Mouse (Mus musculus) lung, adult 18-20 months (tissue): Measurements from ENCODE around the gene Sergef.

Source experiments
- DNase-seq, 2 experiments: peaks; one replicate each; pipeline ENCODE4 v3.0.0; 2022; ENCODE audit warnings: mixed read lengths in 2 of 2

Sergef gene

GRCm38 (mm10) chr7:46443163-46443562, 196.4 kb downstream of the Sergef start:
- no peak for DNase-seq

GRCm38 (mm10) chr7:46438537-46439141, 201.0 kb downstream of the Sergef start:
- no peak for DNase-seq

GRCm38 (mm10) chr7:46435833-46436232, 203.8 kb downstream of the Sergef start:
- no peak for DNase-seq

- DNase-seq, result no peak
These were observed 205.7 kb downstream of the Sergef start for GRCm38 (mm10) chr7:46433874-46434273.

DNA sequence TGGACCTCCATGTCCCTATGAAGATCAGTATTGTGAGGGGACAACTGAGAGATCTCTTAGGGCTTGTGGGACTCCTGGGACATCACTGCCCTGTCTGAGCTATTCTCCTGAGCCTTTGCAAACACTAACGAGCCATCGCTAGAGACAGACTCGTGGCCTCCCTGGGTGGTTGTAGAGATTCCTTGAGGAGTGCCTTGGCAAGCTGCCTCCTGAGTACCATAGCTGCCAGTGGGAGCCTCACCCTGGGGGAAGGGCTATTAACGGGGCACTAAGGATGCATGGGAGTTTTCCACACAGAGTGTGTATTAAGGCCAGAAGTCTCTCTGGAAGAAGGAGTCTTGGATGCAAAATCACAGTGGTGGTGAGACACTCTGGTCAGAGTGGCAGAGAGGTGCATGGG, 214.6 kb downstream of the Sergef start:
- no peak for DNase-seq

DNA sequence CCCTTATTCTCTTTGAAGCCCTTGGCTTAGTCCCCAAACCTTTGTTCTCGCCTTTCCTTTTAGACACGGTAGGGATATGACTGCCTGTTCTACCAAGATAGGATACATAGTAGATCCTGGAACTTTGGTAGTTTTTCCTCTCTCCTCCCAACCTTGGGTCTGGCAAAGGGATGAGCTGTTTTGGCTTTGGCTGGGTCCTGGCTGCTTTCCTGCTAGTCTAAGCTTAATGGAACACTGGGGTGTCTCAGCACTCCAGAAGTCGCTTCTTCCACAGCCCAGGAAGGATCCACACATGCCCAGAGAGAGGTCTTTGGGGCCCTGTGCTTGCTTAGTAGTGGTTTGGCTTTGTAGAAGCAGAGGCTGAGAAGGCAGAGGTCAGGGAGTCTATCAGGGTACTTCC, 215.7 kb downstream of the Sergef start:
- DNase-seq, result no peak

- peak; percentile 5 to 10 for DNase-seq
These were observed 216.7 kb downstream of the Sergef start for GRCm38 (mm10) chr7:46422764-46423412.

DNA sequence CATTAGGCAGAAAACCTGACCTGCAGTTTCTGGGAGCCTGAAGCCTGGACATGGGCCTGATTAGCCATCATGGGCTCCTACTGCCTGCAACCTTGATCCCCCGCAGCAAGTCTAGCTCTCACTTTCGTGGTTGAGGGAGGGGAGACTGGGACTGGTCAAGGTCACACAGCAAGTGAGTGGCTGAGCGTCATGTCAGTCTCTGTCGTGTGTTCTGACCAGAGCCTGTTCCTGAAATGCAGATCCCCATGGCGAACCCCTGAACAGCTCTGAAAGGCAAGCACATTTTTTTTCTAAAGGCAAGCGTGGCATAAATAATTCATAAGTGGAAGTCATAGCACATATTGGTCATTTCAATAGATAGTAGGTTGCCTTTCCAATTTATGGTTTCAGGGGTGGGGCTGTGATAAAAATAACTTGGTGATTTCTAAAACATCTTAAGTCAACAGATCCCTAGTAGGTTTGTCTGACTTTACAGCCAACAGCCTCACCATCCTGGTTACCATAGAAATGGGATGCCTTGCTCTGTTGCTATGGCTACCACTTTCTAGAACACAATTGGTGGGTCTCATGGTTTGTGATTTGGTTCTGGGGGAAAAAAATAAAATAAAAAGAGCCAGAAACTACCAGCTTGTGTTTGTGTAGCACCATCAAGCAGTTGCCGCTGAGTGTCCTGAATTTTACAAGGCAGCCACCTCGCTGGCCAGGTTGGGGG, 217.4 kb downstream of the Sergef start:
- DNase-seq, result no peak

- DNase-seq, result no peak
These were observed 218.1 kb downstream of the Sergef start for GRCm38 (mm10) chr7:46421535-46421934.

- DNase-seq, result no peak
These were observed 221.4 kb downstream of the Sergef start for GRCm38 (mm10) chr7:46418102-46418622.

GRCm38 (mm10) chr7:46417467-46417866, 222.1 kb downstream of the Sergef start:
- no peak for DNase-seq

GRCm38 (mm10) chr7:46415818-46416425, 223.7 kb downstream of the Sergef start:
- DNase-seq, result no peak

- no peak for DNase-seq
These were observed 225.5 kb downstream of the Sergef start for GRCm38 (mm10) chr7:46413959-46414725.

GRCm38 (mm10) chr7:46412823-46413222, 226.8 kb downstream of the Sergef start:
- DNase-seq, result no peak

- no peak for DNase-seq
These were observed 228.9 kb downstream of the Sergef start for GRCm38 (mm10) chr7:46410727-46411126.

GRCm38 (mm10) chr7:46409204-46409789, 230.3 kb downstream of the Sergef start:
- no peak for DNase-seq

- no peak for DNase-seq
These were observed 231.0 kb downstream of the Sergef start for GRCm38 (mm10) chr7:46408606-46409005.

GRCm38 (mm10) chr7:46404756-46405155, 234.9 kb downstream of the Sergef start:
- DNase-seq, result no peak

DNA sequence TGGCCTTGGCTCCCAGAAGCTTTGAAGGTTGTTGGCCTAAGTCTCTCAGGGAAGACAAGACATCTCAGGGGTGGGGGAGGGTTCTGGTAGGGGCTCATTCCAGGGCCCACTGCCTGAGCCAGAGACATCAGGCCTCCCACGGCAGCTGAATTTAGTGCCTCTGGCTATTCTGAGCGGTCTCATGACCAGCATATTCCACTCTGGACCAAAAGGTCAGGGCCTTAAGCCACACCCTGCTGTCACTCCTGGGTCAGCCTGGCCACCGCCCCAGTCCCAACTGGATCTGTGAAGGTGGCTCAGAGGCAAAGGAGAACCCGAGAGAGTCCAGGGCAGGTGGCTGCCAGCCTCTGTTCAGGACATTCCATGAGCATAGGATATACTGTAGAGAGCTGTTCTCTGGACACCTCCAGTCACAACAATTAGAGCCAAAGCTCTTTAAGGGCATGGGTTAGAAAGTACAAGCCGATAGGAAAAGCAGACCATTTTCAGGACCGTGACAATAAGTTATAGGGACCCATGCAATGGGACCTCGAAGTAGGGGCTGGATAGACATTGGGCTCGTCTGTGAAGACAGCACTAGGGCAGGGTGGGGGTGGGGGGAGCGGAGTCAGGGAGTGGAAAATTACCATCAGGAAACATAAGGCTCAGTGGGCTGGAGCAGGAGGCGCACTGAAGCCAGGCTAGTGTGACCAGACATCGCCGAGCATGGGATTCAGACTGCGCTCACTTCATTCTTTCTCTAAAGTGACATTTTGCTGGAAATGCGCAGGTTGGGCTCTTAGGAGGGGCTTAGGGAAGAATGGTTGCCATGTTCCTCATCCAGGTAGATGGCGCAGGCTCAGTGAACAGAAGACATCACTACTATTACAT, 235.8 kb downstream of the Sergef start:
- no peak for DNase-seq

- no peak for DNase-seq
These were observed 238.0 kb downstream of the Sergef start for GRCm38 (mm10) chr7:46401371-46402180.
